ENCODE assay signal across 23 mouse cellular contexts in genomic region chr11:96191132-96191531, GRCm38 (mm10). TPM values are rescaled to one million over a fixed set of nuclear protein-coding genes. Genes with fewer than 3 reads are reported as not detected.
DNase-seq lines count a peak whose midpoint lies in the region; ATAC-seq and TF ChIP-seq lines count a peak whose summit lies in the region.
"Had no signal": no experiment of that assay in that cellular context is flagged by ENCODE, and none has a peak within 500 bp of the region (broad histone marks: within the 10 kb centered on the region; RNA-seq: fewer than 3 reads in every experiment).

No protein-coding gene starts in this region.

- dilution Hi-C loops in CH12.LX (cut with MboI; ENCODE audit: extremely low pct_ligation_motif_present, extremely low pct_unique_long_range_greater_than_20kb, low sequenced_read_pairs): no loop called here

- no peak for TF ChIP-seq CTCF in CH12.LX (conservative IDR thresholded peaks at IDR 0.05 in 1 of 2, IDR thresholded peaks at IDR 0.05 in 1 of 2; ENCODE audit: low read depth in 2 of 2, low read length in 2 of 2)

- no peak overlapping the region for H3K27ac ChIP-seq in midbrain, embryonic 11.5 days (ENCODE audit: low read depth, low read length)
- H3K27ac ChIP-seq in midbrain, embryonic 14.5 days (replicated peaks; ENCODE audit: low read depth, low read length): no peak overlapping the region
- H3K27ac ChIP-seq in CH12.LX (ENCODE audit: insufficient read depth, low read depth): no peak overlapping the region

- 2% methylated on average over 5 of the region's 5 CpGs for WGBS in midbrain, embryonic 11.5 days
- 2% methylated on average over 5 of the region's 5 CpGs for WGBS in midbrain, embryonic 14.5 days

- no peaks in the 10 kb centered on the region for H3K4me1 ChIP-seq in midbrain, embryonic 11.5 days (ENCODE audit: control insufficient read depth, insufficient read depth, low read length)
- H3K4me1 ChIP-seq in midbrain, embryonic 14.5 days (ENCODE audit: control insufficient read depth, insufficient read depth, low read length): no peaks in the 10 kb centered on the region
- H3K4me1 ChIP-seq in CH12.LX (ENCODE audit: control insufficient read depth in 1 of 2, insufficient read depth in 2 of 2): peaks cover 0 to 42% of the 10 kb centered on the region in 2 experiments; a peak in 2 of 4 replicates

- peaks cover 99% of the 10 kb centered on the region for H3K27me3 ChIP-seq in midbrain, embryonic 11.5 days (ENCODE audit: control insufficient read depth, insufficient read depth, low read length)
- peaks cover 99% of the 10 kb centered on the region for H3K27me3 ChIP-seq in midbrain, embryonic 14.5 days (ENCODE audit: control insufficient read depth, insufficient read depth, low read length)
- peaks cover 5% of the 10 kb centered on the region for H3K27me3 ChIP-seq in CH12.LX (replicated peaks)

- peak; percentile 81 for DNase-seq in midbrain, embryonic 11.5 days (ENCODE audit: low spot score, missing footprints)
- no peak for DNase-seq in midbrain, embryonic 14.5 days
- DNase-seq in CH12.LX (ENCODE audit: extremely low read depth): no peak
- no peak for DNase-seq in thymus, postnatal 14 days
- DNase-seq: adrenal gland, adult 2 months; adrenal gland, adult 8-10 months; adrenal gland, postnatal 10 days; adrenal gland, postnatal 14 days; adrenal gland, postnatal 25 days; adrenal gland, postnatal 36 days; B cell, adult 2 months; cerebellum, adult 11 months; cerebellum, adult 11-12 months; cerebellum, adult 18-20 months; cerebellum, adult 2 months had no signal

- ATAC-seq in midbrain, embryonic 11.5 days (ENCODE audit: low FRiP score): no peak
- ATAC-seq in midbrain, embryonic 14.5 days (ENCODE audit: low FRiP score, low TSS enrichment): no peak
- ATAC-seq: activated CD4-positive, CD25-positive, alpha-beta regulatory T cell, adult 4 months; CD4-positive, CD25-positive, alpha-beta regulatory T cell, adult 4 months; Patski had no signal

- TF ChIP-seq EP300 in CH12.LX (IDR thresholded peaks at IDR 0.05; ENCODE audit: low read length): no peak

- TF ChIP-seq RAD21 in CH12.LX (IDR thresholded peaks at IDR 0.05; ENCODE audit: low read depth, low read length): no peak

- in situ Hi-C loops in CH12.LX (cut with MboI; ENCODE audit: low pct_ligation_motif_present, low pct_unique_long_range_greater_than_20kb, low sequenced_read_pairs): no loop called here

- no peaks in the 10 kb centered on the region for H3K79me2 ChIP-seq in CH12.LX (replicated peaks; ENCODE audit: control insufficient read depth, extremely low read depth, insufficient read depth, poor library complexity, severe bottlenecking)

- H3K4me3 ChIP-seq in midbrain, embryonic 11.5 days (ENCODE audit: low read depth, low read length): no peak overlapping the region
- no peak overlapping the region for H3K4me3 ChIP-seq in midbrain, embryonic 14.5 days (replicated peaks; ENCODE audit: low read depth, low read length)
- no peak overlapping the region for H3K4me3 ChIP-seq in CH12.LX (replicated peaks in 1 of 3; ENCODE audit: low read depth in 2 of 3, low read length in 2 of 3, poor library complexity in 1 of 3)

- H3K9me3 ChIP-seq in midbrain, embryonic 11.5 days (ENCODE audit: control insufficient read depth, low read length): no peaks in the 10 kb centered on the region
- no peaks in the 10 kb centered on the region for H3K9me3 ChIP-seq in midbrain, embryonic 14.5 days (ENCODE audit: control insufficient read depth, low read length)
- no peaks in the 10 kb centered on the region for H3K9me3 ChIP-seq in CH12.LX (replicated peaks; ENCODE audit: low read length)
- H3K9me3 ChIP-seq: G1E had no signal

- no peak overlapping the region for H3K4me2 ChIP-seq in midbrain, embryonic 11.5 days
- no peak overlapping the region for H3K4me2 ChIP-seq in midbrain, embryonic 14.5 days (ENCODE audit: low read length)
- H3K4me2 ChIP-seq in CH12.LX (ENCODE audit: insufficient read depth, low read depth, poor library complexity, severe bottlenecking): 0 out of 2 replicates have a peak overlapping the region, but pooled peaks have one; percentile 22

- no peak for TF ChIP-seq POLR2A in CH12.LX (IDR thresholded peaks at IDR 0.05; ENCODE audit: low read depth, low read length)

- H3K9ac ChIP-seq in midbrain, embryonic 11.5 days (ENCODE audit: low read length): no peak overlapping the region
- no peak overlapping the region for H3K9ac ChIP-seq in midbrain, embryonic 14.5 days (replicated peaks; ENCODE audit: low read length)
- H3K9ac ChIP-seq in CH12.LX (ENCODE audit: insufficient read depth, low read depth): no peak overlapping the region

- H3K36me3 ChIP-seq in midbrain, embryonic 11.5 days (ENCODE audit: control insufficient read depth, insufficient read depth, low read length): no peaks in the 10 kb centered on the region
- no peaks in the 10 kb centered on the region for H3K36me3 ChIP-seq in midbrain, embryonic 14.5 days (ENCODE audit: control insufficient read depth, insufficient read depth, low read length)
- H3K36me3 ChIP-seq in CH12.LX (replicated peaks in 1 of 2; ENCODE audit: control insufficient read depth in 1 of 2, insufficient read depth in 1 of 2, low read length in 1 of 2): peaks cover 0 to 10% of the 10 kb centered on the region in 2 experiments

TF ChIP-seq in CH12.LX, 34 proteins besides CTCF, POLR2A, EP300 and RAD21:
- TF ChIP-seq ZNF384 (IDR thresholded peaks at IDR 0.05; ENCODE audit: low read depth, low read length) (peak; percentile 72), BHLHE40 (IDR thresholded peaks at IDR 0.05; ENCODE audit: low read depth, low read length) (no peak)

RNA-seq across cellular contexts. Expression of gene Hoxb13, which starts 3.0 kb away (rescaled TPM):
- not detected in 2 replicates for polyA plus RNA-seq in midbrain, embryonic 11.5 days (2014; fragmentation: Nextera tagmentation; extraction: Ambion mirVana)
- not detected in 2 replicates for polyA plus RNA-seq in midbrain, embryonic 14.5 days (2014; fragmentation: Nextera tagmentation; extraction: Ambion mirVana)
- total RNA-seq in CH12.LX (2012; rRNA removed) (0.08 TPM in 2 replicates), CH12.LX (2014; rRNA removed) (not detected in 2 replicates)
- polyA plus RNA-seq in CH12.LX (2012; ENCODE audit: insufficient read length, low read depth): 0.15 TPM in 1 of 2 replicates, not detected in the other
- total RNA-seq: adrenal gland, adult 18-20 months; adrenal gland, adult 2 months; adrenal gland, adult 8-10 months; adrenal gland, postnatal 14 days; adrenal gland, postnatal 25 days; adrenal gland, postnatal 36 days; adrenal gland, postnatal 4 days had no signal
- polyA plus RNA-seq: activated CD4-positive, CD25-positive, alpha-beta regulatory T cell, adult 4 months; adrenal gland, adult 2 months; brain, embryonic 14.5 days; CD4-positive, CD25-positive, alpha-beta regulatory T cell, adult 4 months; cerebellum, adult 2 months had no signal

RNA-seq across cellular contexts. Expression of gene Ttll6, which starts 57.5 kb away (rescaled TPM):
- not detected in 2 replicates for polyA plus RNA-seq in midbrain, embryonic 11.5 days (2014; fragmentation: Nextera tagmentation; extraction: Ambion mirVana)
- polyA plus RNA-seq in midbrain, embryonic 14.5 days (2014; fragmentation: Nextera tagmentation; extraction: Ambion mirVana): not detected in 2 replicates
- total RNA-seq in CH12.LX (2012; rRNA removed) (not detected in 2 replicates), CH12.LX (2014; rRNA removed) (not detected in 2 replicates)
- 0.09 TPM in 1 of 2 replicates, not detected in the other for polyA plus RNA-seq in CH12.LX (2012; ENCODE audit: insufficient read length, low read depth)
- total RNA-seq: adrenal gland, adult 18-20 months; adrenal gland, adult 2 months; adrenal gland, adult 8-10 months; adrenal gland, postnatal 10 days; adrenal gland, postnatal 14 days; adrenal gland, postnatal 25 days; adrenal gland, postnatal 36 days; adrenal gland, postnatal 4 days; G1E; MEL had no signal
- polyA plus RNA-seq: adrenal gland, adult 2 months; CD4-positive, CD25-positive, alpha-beta regulatory T cell, adult 4 months; G1E had no signal
